Mouse (Mus musculus): ENCODE data around the gene Mrpl54.
A peak's percentile ranks its signal among the peaks of the same experiment; 100 is the strongest.
"Not testable (repeated sequence)": the region's sequence is repeated elsewhere in the genome, so short reads cannot be mapped to it uniquely, and the experiment has no call there.

The Mrpl54 gene

DNA sequence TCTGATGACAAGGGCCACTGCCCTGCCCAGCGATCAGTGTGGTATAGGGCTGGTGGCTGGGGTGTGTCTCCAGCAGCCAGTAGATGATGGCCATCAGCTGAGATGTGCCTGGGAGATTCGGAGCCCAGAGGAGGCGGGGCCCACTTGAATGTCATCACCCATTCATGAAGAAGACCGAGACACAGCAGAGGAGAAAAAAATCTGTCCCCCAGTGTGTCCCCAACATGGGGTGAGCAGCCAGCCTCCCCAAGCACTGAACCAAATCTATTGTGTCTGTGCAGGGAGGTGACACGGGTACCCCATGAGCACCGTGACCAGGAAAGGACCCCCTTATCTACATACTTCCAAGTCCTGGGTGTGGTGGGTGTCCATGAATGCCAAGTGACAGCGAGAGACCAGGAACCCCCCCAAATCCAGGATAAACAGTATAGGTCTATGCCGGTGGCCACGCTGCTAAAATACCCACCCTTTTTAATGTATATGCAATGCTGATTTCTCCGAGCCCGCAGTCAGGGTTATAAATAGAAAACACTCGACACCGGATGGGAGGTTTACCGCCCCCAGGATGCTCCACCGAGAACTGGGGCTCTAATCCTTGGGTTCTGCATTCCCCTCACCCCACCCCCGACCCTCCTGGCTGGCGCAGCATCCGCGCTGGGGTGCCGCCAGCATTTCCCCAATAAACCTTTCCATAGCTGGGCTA, 36.8 kb downstream of the Mrpl54 start:
- DNase-seq (ENCODE audit: low spot score), result peak; percentile 39

DNA sequence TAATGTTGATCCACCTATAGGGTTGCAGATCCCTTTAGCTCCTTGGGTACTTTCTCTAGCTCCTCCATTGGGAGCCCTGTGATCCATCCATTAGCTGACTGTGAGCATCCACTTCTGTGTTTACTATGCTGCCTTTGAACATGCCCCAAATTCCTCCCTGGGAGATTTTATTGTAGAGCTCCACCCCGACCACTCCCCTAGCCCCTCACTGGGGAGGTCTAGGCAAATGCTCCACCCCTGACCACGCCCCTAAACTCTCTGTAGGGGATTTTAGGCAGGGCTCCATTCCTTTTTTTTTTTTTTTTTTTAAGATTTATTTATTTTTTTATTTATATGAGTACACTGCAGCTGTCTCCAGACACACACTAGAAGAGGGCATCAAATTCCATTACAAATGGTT, 43.0 kb downstream of the Mrpl54 start:
- DNase-seq (ENCODE audit: low spot score), result not testable (repeated sequence)

DNA sequence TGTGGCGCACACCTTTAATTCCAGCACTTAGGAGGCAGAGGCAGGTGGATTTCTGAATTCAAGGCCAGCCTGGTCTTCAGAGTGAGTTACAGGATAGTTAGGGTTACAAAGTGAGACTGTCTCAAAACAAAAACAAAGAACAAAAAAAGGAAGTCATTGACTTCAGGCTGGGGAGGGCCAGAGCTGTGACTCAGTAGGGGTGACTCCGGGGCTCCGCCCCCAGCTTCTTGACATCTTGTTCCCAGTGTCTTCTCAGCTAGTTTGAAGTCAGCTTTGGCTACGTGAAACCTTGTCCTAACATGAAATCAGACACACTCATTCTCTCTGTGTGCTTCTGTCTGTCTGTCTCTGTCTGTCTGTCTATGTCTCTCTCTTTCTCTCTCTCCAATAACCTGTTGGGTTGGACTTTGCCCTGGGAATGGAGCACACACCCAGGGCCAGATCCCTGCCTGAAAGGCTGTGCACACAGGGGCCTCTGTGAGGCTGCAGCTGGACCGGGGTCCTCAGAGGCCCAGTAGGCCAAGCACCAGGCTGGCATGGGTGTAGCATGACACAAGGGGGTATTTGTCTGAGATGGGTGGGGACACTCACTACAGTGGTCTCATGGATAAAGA, 45.2 kb downstream of the Mrpl54 start:
- DNase-seq (ENCODE audit: low spot score), result no peak

DNA sequence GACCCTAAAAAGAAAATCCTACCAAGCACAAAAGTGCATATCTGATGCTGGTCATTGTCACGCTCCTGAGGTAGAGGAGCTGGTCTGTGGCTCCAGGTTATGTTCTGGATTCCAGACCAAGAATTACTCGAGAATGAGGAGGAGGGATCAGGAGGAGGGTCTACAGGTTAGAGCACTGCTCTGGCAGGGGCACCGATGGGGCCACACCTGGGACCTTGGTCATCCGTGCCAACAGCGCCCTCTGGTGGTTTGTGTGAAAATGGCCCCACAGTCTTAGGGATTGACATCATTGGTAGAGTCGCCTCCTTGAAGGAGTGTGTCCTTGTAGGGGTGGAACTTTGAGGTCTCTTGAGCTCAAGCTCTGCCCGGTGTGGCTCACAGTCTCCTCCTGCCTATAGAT, 48.8 kb downstream of the Mrpl54 start:
- no peak for DNase-seq (ENCODE audit: low spot score)

DNA sequence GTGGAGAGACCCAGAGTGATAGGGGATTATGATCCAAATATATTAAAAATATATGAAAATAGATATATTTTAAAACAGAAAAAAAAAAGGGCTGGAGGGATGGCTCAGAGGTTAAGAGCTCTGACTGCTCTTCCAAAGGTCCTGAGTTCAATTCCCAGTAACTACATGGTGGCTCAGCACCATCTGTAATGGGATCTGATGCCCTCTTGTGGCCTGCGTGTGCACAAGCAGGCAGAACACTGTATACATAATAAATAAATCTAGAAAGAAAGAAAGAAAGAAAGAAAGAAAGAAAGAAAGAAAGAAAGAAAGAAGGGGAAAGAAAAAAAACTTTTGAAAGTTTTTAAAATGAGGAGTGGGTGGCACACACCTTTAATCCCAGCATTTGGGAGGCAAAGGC, 49.5 kb downstream of the Mrpl54 start:
- DNase-seq (ENCODE audit: low spot score), result not testable (repeated sequence)

DNA sequence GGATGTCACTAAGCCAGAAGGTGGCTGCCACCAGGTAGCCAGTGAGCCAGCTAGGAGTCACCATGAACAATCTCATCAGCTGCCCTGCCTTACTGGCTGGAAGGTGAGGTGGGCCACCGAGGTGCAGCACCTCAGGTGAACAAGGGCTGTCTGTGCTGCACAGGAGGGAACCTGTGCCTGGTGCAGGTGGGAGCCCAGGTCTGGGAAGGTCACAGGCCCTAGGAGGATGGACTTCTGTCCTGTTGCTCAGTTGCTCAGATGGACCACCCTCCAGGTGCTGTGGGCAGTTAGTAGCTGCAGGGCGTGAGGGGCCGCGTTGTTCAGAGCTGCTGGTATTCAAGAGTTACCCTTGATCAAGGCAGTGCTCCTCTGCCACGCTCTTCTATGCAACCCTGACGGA, 49.9 kb downstream of the Mrpl54 start:
- DNase-seq (ENCODE audit: low spot score), result no peak

DNA sequence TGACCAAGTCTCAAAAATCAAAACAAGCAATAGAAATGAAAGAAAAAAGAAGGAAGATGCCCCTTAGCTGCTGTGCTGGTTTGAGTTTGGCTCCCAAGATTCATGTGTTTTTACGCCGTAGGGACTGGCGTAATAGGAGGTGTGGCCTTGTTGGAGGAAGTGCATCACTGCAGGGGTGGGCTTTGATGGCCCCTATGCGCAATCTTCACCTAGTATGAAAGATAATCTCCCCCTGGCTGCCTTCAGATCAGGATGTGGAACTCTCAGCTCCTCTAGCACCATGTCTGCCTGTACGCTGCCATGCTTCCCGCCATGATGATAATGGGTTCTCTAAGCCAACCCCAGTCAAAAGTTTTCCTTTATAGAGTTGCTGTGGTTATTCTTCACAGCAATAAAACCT, 50.5 kb downstream of the Mrpl54 start:
- DNase-seq (ENCODE audit: low spot score), result no peak
